Mouse (Mus musculus): ENCODE measurements around the gene Ankrd22. TPM values are rescaled to one million over a fixed set of nuclear protein-coding genes. Genes with fewer than 3 reads are reported as not detected.

Ankrd22 gene
- total RNA-seq, 2 experiments from 2014 or later: not detected

- no peak for DNase-seq (ENCODE audit: low spot score)
These were observed 70.5 kb downstream of the Ankrd22 start for GRCm38 (mm10) chr19:34095381-34095780.

- DNase-seq (ENCODE audit: low spot score): no peak
These were observed 76.7 kb downstream of the Ankrd22 start for GRCm38 (mm10) chr19:34089011-34089680.

- no peak for DNase-seq (ENCODE audit: low spot score)
These were observed 87.7 kb downstream of the Ankrd22 start for GRCm38 (mm10) chr19:34078130-34078529.

GRCm38 (mm10) chr19:34074239-34074638 is 91.6 kb downstream of the Ankrd22 start:
- DNase-seq (ENCODE audit: low spot score): no peak

Other genes starting within 250 kb of the Ankrd22 start
- under 1 TPM in 1 of 2 experiments, not detected in 1; 0.17 TPM for gene Lipf, start 204.9 kb downstream of the Ankrd22 start, total RNA-seq (2021)
- gene Lipk, start 157.8 kb downstream of the Ankrd22 start, total RNA-seq (2021): not detected
- not detected for gene Lipn, start 98.7 kb downstream of the Ankrd22 start, total RNA-seq (2021)
- gene Lipm, start 65.1 kb downstream of the Ankrd22 start, total RNA-seq (2021): not detected
- 1 to 10 TPM in 1 of 2 experiments, under 1 TPM in 1; 0.39 to 1.2 TPM for gene Stambpl1, start 26.2 kb upstream of the Ankrd22 start, total RNA-seq (2021)
- gene Acta2, start 89.5 kb upstream of the Ankrd22 start, total RNA-seq (2021): 10 to 100 TPM; 51.7 to 82.1 TPM
- 1 to 10 TPM; 3.8 to 5.9 TPM for gene Fas, start 124.6 kb upstream of the Ankrd22 start, total RNA-seq (2021)